Mouse (Mus musculus) bone marrow, adult 2 months (tissue): ENCODE data around the gene Numa1.

ENCODE experiments used
- CTCF ChIP-seq: fragments of 200-500 bp; IDR thresholded peaks from 2 replicates; pipeline ENCODE4 v1.5.1; 2011; ENCODE audit warnings: low read length, control low read depth; ENCODE audit not compliant: control insufficient read depth, insufficient read depth
- POLR2A ChIP-seq: fragments of 200-500 bp; IDR thresholded peaks from 2 replicates; pipeline ENCODE4 v1.6.1; 2011; ENCODE audit warnings: low read depth, mild to moderate bottlenecking, control low read depth, low read length, borderline replicate concordance; ENCODE audit not compliant: control insufficient read depth

DNA sequence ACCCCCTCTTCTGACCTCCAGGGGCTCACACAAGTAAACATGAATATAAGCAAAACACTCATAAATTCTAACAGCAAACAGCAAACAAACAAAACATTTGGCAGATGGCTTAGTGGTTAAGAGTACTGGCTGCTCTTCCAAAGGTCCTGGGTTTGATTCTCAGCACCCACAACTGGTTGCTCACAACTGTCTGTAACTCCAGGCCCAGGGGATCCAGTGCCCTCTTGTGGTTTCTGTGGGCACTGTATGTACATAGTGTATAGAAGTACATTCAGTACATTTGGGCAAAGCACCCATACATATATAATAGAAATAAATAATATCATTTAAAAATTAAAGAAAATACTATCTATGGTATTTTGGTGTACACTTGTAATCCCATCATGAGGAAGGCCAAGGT, 31.1 kb upstream of the Numa1 start:
- TF ChIP-seq CTCF (no peak), POLR2A (no peak)
